Mouse (Mus musculus) left cerebral cortex, postnatal 10 days (tissue): ENCODE results near the gene Efhb. TPM values are rescaled to one million over a fixed set of nuclear protein-coding genes. Genes with fewer than 3 reads are reported as not detected.
A peak's percentile ranks its signal among the peaks of the same experiment; 100 is the strongest.

ENCODE experiments used
- DNase-seq, 2 experiments: peaks; one replicate each; pipeline ENCODE4 v3.0.0; 2021 to 2022; ENCODE audit warnings: low spot score in 2 of 2, mixed read lengths in 1 of 2; ENCODE audit errors: extremely low spot score in 1 of 2
- intact Hi-C: fragments of 180-260 bp; cut with DNase I; formaldehyde crosslinking; loops from one replicate; pipeline ENCODE4 v1.15.1; 2025
- total RNA-seq, 2 experiments: library from RNA; stranded (reverse); gene quantifications; 2 replicates each; pipeline ENCODE4 v1.2.3; 2021

The Efhb gene
- total RNA-seq, result under 1 TPM; 0.24 to 0.45 TPM

- peak; percentile 21 to 92 for DNase-seq
- intact Hi-C loops, result no loop called here
Observed at GRCm38 (mm10) chr17:53462603-53463495, at the start of gene Efhb. TSS of gene Efhb (minus strand) at chr17:53463321.

GRCm38 (mm10) chr17:53512311-53512951 lies 49.3 kb upstream of the Efhb start:
- intact Hi-C loops, result loop anchor here (5.0 kb wide), 2 partner anchors 180 to 320 kb away; no protein-coding TSS in a partner anchor
- DNase-seq, result peak; percentile 25 to 30

GRCm38 (mm10) chr17:53502966-53503365 lies 39.8 kb upstream of the Efhb start:
- intact Hi-C loops, result no loop called here
- no peak for DNase-seq

GRCm38 (mm10) chr17:53489007-53489378 lies 25.9 kb upstream of the Efhb start:
- intact Hi-C loops, result no loop called here
- no peak for DNase-seq

GRCm38 (mm10) chr17:53488291-53489006 lies 25.3 kb upstream of the Efhb start:
- DNase-seq, result no peak
- intact Hi-C loops, result no loop called here

- intact Hi-C loops, result no loop called here
- no peak for DNase-seq
Observed at GRCm38 (mm10) chr17:53480433-53480832, 17.3 kb upstream of the Efhb start.

- DNase-seq, result peak; percentile 24 to 75
- intact Hi-C loops, result no loop called here
Observed at GRCm38 (mm10) chr17:53479604-53480041, 16.5 kb upstream of the Efhb start.

GRCm38 (mm10) chr17:53478858-53479603 lies 15.9 kb upstream of the Efhb start, which contains the start of gene Rab5a:
TSS of gene Rab5a (plus strand) at chr17:53479234.
- intact Hi-C loops, result no loop called here

GRCm38 (mm10) chr17:53478066-53478857 lies 15.1 kb upstream of the Efhb start:
- intact Hi-C loops, result no loop called here
- no peak for DNase-seq

More at GRCm38 (mm10) chr17:53478858-53479603, 15.9 kb upstream of the Efhb start, which contains the start of gene Rab5a:
- peak; percentile 98 to 100 for DNase-seq

- intact Hi-C loops, result no loop called here
- no peak for DNase-seq
Observed at GRCm38 (mm10) chr17:53468697-53469096, 5.6 kb upstream of the Efhb start.

- intact Hi-C loops, result no loop called here
- DNase-seq, result peak in 1 of 2 experiments; percentile 23
Observed at GRCm38 (mm10) chr17:53465569-53465968, 2.4 kb upstream of the Efhb start.

- no peak for DNase-seq
- intact Hi-C loops, result no loop called here
Observed at GRCm38 (mm10) chr17:53463496-53463840, 347 bp upstream of the Efhb start.

GRCm38 (mm10) chr17:53456742-53457141 lies 6.4 kb downstream of the Efhb start:
- intact Hi-C loops, result no loop called here
- no peak for DNase-seq

- intact Hi-C loops, result no loop called here
- no peak for DNase-seq
Observed at GRCm38 (mm10) chr17:53456152-53456551, 7.0 kb downstream of the Efhb start.

GRCm38 (mm10) chr17:53402689-53403306 lies 60.3 kb downstream of the Efhb start:
- peak; percentile 9 to 46 for DNase-seq
- intact Hi-C loops, result no loop called here

- intact Hi-C loops, result no loop called here
Observed at GRCm38 (mm10) chr17:53393201-53393600, 69.9 kb downstream of the Efhb start.

GRCm38 (mm10) chr17:53389507-53389906 lies 73.6 kb downstream of the Efhb start:
- DNase-seq, result peak; percentile 13 to 29
- intact Hi-C loops, result loop anchor here (2.0 kb wide), 2 partner anchors 821 to 829 kb away; no protein-coding TSS in a partner anchor

More at GRCm38 (mm10) chr17:53393201-53393600, 69.9 kb downstream of the Efhb start:
- DNase-seq, result no peak
